Mouse (Mus musculus) hindbrain, embryonic 16.5 days (tissue): ENCODE measurements around the gene Nhlrc3. TPM values are rescaled to one million over a fixed set of nuclear protein-coding genes. Genes with fewer than 3 reads are reported as not detected.
A peak's percentile ranks its signal among the peaks of the same experiment; 100 is the strongest.

ENCODE experiments used
- ATAC-seq: fragments of 200-750 bp; cut with Nextera tagmentation; 2 replicates; pipeline ENCODE4 v1.8.0; 2017; ENCODE audit warnings: moderate TSS enrichment, moderate library complexity
- H3K27ac ChIP-seq: fragments of 300-500 bp; sonication (generic); 2 replicates; pipeline ENCODE4 v1.5.1; 2014; ENCODE audit warnings: low read depth, mild to moderate bottlenecking, control low read depth, low read length, moderate library complexity
- H3K27me3 ChIP-seq: fragments of 300-500 bp; sonication (generic); replicated peaks from 2 replicates; pipeline ENCODE4 v1.6.1; 2014; ENCODE audit warnings: low read length; ENCODE audit not compliant: control insufficient read depth, insufficient read depth
- H3K36me3 ChIP-seq: fragments of 300-500 bp; sonication (generic); 2 replicates; pipeline ENCODE4 v1.6.1; 2014; ENCODE audit warnings: mild to moderate bottlenecking, low read length, moderate library complexity, mixed read lengths; ENCODE audit not compliant: control insufficient read depth, insufficient read depth
- H3K4me1 ChIP-seq: fragments of 300-500 bp; sonication (generic); 2 replicates; pipeline ENCODE4 v1.6.1; 2014; ENCODE audit warnings: low read depth, low read length; ENCODE audit not compliant: control insufficient read depth, insufficient read depth
- H3K4me2 ChIP-seq: fragments of 300-500 bp; sonication (generic); 2 replicates; pipeline ENCODE4 v1.6.1; 2014; ENCODE audit warnings: mild to moderate bottlenecking, low read length, control low read depth, moderate library complexity
- H3K4me3 ChIP-seq: fragments of 300-500 bp; sonication (generic); 2 replicates; pipeline ENCODE4 v1.5.1; 2014; ENCODE audit warnings: mild to moderate bottlenecking, low read length, control low read depth, moderate library complexity
- H3K9ac ChIP-seq: fragments of 300-500 bp; sonication (generic); 2 replicates; pipeline ENCODE4 v1.6.1; 2014; ENCODE audit warnings: low read depth, mild to moderate bottlenecking, control low read depth, low read length, moderate library complexity
- H3K9me3 ChIP-seq: fragments of 300-500 bp; sonication (generic); 2 replicates; pipeline ENCODE4 v1.6.1; 2014; ENCODE audit warnings: mild to moderate bottlenecking, low read length, moderate library complexity; ENCODE audit not compliant: control insufficient read depth
- WGBS: fragments of 180-500 bp; shearing (Covaris S2); extraction: QIAGEN DNeasy Blood & Tissue Kit; methylation state at CpG from one replicate; pipeline ENCODE4 v1.1.7; 2014; 5-methylcytosine and 5-hydroxymethylcytosine counted together
- polyA plus RNA-seq: library from polyadenylated mRNA; unstranded; fragments of >200 nt; fragmentation: Nextera tagmentation; extraction: Ambion mirVana; gene quantifications from 2 replicates; pipeline ENCODE4 v1.2.1, GENCODE M21; 2015

The Nhlrc3 gene
- polyA plus RNA-seq, 1 experiment from 2014 or later = 8.1 TPM

DNA sequence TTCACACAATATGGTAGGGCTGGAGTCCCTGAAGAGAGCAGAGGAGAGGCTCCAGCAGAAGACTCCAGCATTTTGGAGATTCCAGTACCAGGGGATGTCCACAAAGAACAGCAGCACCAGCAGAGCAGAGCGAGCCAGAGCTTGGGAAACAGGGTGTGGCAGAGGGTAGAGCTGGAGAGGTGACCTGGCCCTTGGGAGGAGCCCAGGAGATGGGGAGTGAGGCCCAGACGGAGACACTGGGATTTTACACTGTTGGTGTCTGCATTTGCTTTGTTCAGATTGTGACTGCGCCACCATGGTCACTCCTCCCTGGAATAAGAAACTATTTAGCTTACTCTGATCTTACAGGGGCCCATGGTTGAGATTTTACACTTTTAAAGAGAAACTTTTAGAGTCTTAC is 16.3 kb downstream of the Nhlrc3 start:
- no peaks in the 10 kb centered on the region for H3K9me3 ChIP-seq
- H3K27ac ChIP-seq = no peak overlapping the region
- ATAC-seq = no peak
- peaks cover 8% of the 10 kb centered on the region for H3K36me3 ChIP-seq
- no peak overlapping the region for H3K4me2 ChIP-seq
- WGBS = 84% methylated on average over 3 of the region's 3 CpGs
- no peak overlapping the region for H3K4me3 ChIP-seq
- H3K4me1 ChIP-seq = no peaks in the 10 kb centered on the region
- no peaks in the 10 kb centered on the region for H3K27me3 ChIP-seq
- no peak overlapping the region for H3K9ac ChIP-seq

DNA sequence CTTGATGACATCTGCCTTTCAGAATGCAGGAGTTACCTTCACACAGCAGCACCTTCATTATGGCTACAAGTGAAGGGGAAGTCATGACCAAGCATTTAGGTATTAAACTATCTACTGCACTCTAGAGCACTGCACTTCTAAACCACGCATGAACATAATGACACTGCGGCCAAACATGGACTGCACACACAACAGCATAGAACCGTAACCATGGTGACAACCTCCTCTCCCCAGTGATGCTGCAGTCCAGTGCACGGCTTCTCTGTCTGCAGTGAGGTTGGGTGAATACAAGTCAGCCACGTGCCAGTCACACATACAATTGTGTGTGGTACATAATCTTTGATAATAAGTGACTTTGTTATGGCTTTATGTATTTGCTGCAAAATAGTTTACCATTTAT is 17.6 kb downstream of the Nhlrc3 start:
- Histone ChIP-seq H3K4me3 (no peak overlapping the region), H3K4me2 (no peak overlapping the region), H3K9ac (no peak overlapping the region), H3K9me3 (no peaks in the 10 kb centered on the region), H3K4me1 (no peaks in the 10 kb centered on the region), H3K27me3 (no peaks in the 10 kb centered on the region), H3K27ac (no peak overlapping the region), H3K36me3 (peaks cover 6% of the 10 kb centered on the region)
- peak; percentile 72; the same call in 1 of the 2 replicates for ATAC-seq
- 34% methylated on average over 5 of the region's 5 CpGs for WGBS

DNA sequence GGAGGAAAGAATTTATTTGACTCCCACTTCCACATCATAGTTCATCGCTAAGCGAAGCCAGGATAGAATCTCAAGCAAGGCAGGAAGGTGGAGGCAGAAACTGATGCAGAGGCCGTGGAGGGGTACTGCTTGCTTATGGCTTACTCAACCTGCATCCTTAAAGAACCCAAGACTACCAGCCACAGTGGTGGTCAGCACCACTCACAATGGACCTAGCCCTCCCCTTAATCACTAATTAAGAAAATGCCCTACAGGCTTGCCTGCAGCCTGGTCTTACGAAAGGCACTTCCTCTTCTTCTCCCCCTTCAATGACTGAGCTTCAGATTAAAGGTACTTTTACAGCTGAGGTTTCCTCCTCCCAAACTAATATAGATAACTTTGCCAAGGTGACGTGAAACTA is 26.6 kb downstream of the Nhlrc3 start:
- no peaks in the 10 kb centered on the region for H3K9me3 ChIP-seq
- H3K4me1 ChIP-seq = no peaks in the 10 kb centered on the region
- WGBS = 72% methylated on average over 5 of the region's 5 CpGs
- H3K27me3 ChIP-seq = no peaks in the 10 kb centered on the region
- no peaks in the 10 kb centered on the region for H3K36me3 ChIP-seq
- no peak overlapping the region for H3K9ac ChIP-seq
- no peak for ATAC-seq
- no peak overlapping the region for H3K4me3 ChIP-seq
- no peak overlapping the region for H3K27ac ChIP-seq
- no peak overlapping the region for H3K4me2 ChIP-seq

DNA sequence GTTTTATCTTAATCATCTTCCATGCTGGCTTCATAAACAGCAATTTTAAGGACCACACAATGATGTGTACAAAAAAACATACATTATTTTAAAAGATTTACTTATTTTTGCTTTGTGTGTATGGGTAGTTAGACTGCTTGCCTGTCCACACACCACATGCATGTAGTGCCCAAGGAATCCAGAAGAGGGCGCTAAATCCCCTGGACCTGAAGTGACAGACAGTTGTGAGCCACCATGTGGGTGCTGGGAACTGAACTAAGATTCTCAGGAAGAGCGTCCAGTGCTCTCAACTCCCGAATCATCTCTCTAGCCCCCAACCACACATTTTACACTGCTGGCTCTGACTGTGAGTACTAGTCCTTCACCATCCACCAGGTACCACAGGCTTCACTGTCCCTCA is 28.5 kb downstream of the Nhlrc3 start:
- 74% methylated on average over 3 of the region's 3 CpGs for WGBS
- H3K27ac ChIP-seq = no peak overlapping the region

DNA sequence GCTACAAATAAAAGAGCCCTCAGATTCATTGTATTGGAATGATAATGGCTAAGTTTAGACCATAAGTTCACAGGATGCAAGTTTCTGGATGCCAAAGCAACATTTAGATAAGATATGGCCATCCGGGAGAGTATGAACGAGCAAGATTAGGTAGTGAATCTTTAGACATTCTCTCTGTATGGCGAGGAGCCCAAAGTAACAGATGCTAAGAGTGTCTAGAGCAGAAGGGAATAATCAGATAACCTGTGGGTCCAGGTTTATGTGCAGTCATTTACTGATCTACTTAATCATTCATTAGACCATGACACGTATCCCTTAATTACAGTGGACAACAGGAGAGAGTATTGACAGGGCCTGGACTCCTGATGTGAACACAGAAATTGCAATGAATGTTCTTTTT is 39.6 kb downstream of the Nhlrc3 start:
- H3K4me2 ChIP-seq = no peak overlapping the region
- no peak overlapping the region for H3K4me3 ChIP-seq
- H3K36me3 ChIP-seq = no peaks in the 10 kb centered on the region
- no peak overlapping the region for H3K27ac ChIP-seq
- ATAC-seq = no peak
- no peaks in the 10 kb centered on the region for H3K4me1 ChIP-seq
- H3K9me3 ChIP-seq = no peaks in the 10 kb centered on the region
- H3K9ac ChIP-seq = no peak overlapping the region
- 84% methylated on average over 4 of the region's 4 CpGs for WGBS
- H3K27me3 ChIP-seq = no peaks in the 10 kb centered on the region

More for the DNA sequence above, 28.5 kb downstream of the Nhlrc3 start:
- no peak overlapping the region for H3K4me2 ChIP-seq
- H3K27me3 ChIP-seq = no peaks in the 10 kb centered on the region
- H3K9ac ChIP-seq = no peak overlapping the region
- no peaks in the 10 kb centered on the region for H3K4me1 ChIP-seq
- no peaks in the 10 kb centered on the region for H3K9me3 ChIP-seq
- H3K36me3 ChIP-seq = no peaks in the 10 kb centered on the region
- ATAC-seq = no peak
- no peak overlapping the region for H3K4me3 ChIP-seq

DNA sequence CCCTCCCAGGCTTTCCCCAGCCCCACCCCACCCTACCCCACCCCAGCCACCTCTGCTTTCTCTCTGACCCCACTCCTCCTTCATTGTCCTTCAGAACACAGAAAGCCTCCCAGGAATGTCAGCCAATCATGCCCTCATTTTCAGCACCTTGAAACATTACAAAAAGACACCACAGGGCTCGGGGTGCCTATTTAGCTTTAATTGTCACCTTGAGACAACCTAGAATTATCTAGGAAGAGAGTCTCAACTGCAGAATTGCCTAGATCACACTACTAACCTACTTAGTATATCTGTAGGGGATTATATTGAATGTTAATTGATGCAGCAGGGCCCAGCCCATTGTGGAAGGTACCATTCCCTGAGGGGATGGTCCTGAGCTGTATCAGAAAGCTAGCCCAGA is 40.4 kb downstream of the Nhlrc3 start:
- ATAC-seq = no peak
- H3K27ac ChIP-seq = no peak overlapping the region
- H3K4me3 ChIP-seq = no peak overlapping the region
- 56% methylated on average over 1 of the region's 1 CpGs for WGBS
- H3K9me3 ChIP-seq = no peaks in the 10 kb centered on the region
- no peaks in the 10 kb centered on the region for H3K36me3 ChIP-seq
- H3K9ac ChIP-seq = no peak overlapping the region
- H3K27me3 ChIP-seq = no peaks in the 10 kb centered on the region
- no peak overlapping the region for H3K4me2 ChIP-seq
- no peaks in the 10 kb centered on the region; the same call in 1 of the 2 replicates for H3K4me1 ChIP-seq

DNA sequence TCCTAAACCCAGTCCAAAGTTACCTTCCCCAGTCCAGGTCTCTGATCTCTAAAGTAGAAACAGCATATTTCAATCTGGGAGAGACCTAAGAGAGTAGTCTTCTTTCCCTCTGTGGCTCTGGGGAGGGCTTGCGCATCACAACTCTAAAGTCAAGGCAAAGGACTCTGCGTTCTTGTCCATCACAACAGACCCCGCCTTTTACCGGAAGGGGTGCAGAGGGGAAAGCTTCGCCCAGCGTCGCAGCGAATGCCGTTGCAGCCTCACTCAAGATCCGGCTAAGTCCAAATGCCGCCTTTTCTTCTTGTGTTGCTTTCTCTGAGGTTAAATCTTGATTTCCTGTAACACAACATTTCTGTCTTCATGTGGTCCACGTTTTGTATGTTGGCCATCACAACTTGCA is 41.5 kb downstream of the Nhlrc3 start:
- Histone ChIP-seq H3K9ac (no peak overlapping the region), H3K27me3 (no peaks in the 10 kb centered on the region), H3K36me3 (no peaks in the 10 kb centered on the region), H3K4me1 (peaks cover 4% of the 10 kb centered on the region), H3K4me3 (no peak overlapping the region), H3K4me2 (no peak overlapping the region), H3K9me3 (no peaks in the 10 kb centered on the region), H3K27ac (no peak overlapping the region)
- 94% methylated on average over 12 of the region's 12 CpGs for WGBS
- ATAC-seq = no peak

DNA sequence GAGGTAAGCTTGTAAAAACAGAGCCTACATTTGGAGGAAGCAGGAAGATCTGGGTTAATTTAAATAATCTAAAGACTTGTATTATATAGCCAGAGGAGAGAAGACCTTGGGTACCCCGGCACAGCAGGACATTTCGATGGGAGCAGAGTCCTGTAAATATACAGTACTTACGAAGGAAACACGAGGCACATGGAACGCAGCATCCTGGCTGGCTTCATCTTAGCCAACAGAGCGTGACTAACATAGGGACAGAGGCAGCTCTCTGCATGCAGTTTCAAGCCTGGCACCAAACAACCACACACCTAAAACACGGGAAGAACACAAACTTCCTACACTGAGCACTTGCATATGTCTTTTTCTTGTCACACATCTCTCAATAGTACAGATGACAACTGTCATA is 45.4 kb downstream of the Nhlrc3 start:
- H3K36me3 ChIP-seq = no peaks in the 10 kb centered on the region
- WGBS = 62% methylated on average over 7 of the region's 7 CpGs
- no peak overlapping the region for H3K27ac ChIP-seq
- H3K4me3 ChIP-seq = no peak overlapping the region
- peaks cover 9% of the 10 kb centered on the region for H3K4me1 ChIP-seq
- no peaks in the 10 kb centered on the region for H3K9me3 ChIP-seq
- no peak overlapping the region for H3K9ac ChIP-seq
- no peak overlapping the region for H3K4me2 ChIP-seq
- H3K27me3 ChIP-seq = no peaks in the 10 kb centered on the region
- no peak for ATAC-seq

DNA sequence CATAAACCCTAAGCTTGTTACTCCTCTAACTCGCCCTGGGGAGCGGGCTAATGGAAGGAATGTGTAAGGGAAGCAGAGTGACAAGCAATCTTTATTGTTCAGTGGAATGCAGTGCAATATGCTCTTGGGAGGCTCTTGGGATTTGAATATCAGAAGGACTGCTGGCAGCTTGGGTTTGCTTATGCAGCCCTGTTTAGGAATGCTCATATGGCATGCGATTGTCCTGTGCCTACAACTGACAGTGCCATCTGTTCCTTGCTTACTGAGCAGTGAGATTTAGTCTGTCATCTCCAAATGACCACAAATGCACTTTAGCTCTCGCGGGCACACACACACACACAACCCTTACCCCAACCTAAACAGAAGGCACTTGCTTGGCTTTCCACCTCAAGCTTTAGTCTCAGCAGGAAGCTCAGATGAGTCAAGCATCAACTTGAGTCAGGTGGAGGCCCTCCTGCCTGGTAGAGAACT is 47.1 kb downstream of the Nhlrc3 start:
- ATAC-seq = peak; percentile 84
- H3K4me3 ChIP-seq = no peak overlapping the region
- H3K9me3 ChIP-seq = no peaks in the 10 kb centered on the region
- no peak overlapping the region for H3K4me2 ChIP-seq
- H3K27ac ChIP-seq = no peak overlapping the region
- H3K36me3 ChIP-seq = no peaks in the 10 kb centered on the region
- H3K4me1 ChIP-seq = peaks cover 9% of the 10 kb centered on the region
- H3K27me3 ChIP-seq = no peaks in the 10 kb centered on the region
- WGBS = 40% methylated on average over 5 of the region's 5 CpGs
- no peak overlapping the region for H3K9ac ChIP-seq

DNA sequence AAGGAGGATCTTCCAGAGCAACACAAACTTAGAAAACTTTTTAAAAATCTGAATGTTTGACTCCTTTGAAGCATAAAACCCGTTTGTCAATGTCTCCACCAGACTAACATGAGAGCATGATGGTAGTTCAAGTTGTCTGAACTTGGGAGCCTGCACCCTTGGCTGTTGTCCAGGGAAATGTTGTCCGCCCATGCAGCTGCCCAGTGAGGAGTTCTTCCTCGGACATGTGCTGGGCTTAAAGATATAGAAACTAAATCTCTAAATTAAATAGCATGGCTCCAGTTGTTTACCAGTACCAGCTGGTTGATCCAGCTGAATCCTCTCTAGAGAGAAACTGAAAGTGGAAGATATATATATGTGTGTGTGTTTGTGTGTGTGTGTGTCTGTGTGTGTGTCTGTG is 49.2 kb downstream of the Nhlrc3 start:
- 57% methylated on average over 3 of the region's 3 CpGs for WGBS
- no peak overlapping the region for H3K4me3 ChIP-seq
- no peak overlapping the region for H3K9ac ChIP-seq

More for the DNA sequence above, 49.2 kb downstream of the Nhlrc3 start:
- Histone ChIP-seq H3K27me3 (no peaks in the 10 kb centered on the region), H3K27ac (no peak overlapping the region), H3K9me3 (no peaks in the 10 kb centered on the region), H3K36me3 (no peaks in the 10 kb centered on the region), H3K4me2 (no peak overlapping the region), H3K4me1 (peaks cover 9% of the 10 kb centered on the region)
- no peak for ATAC-seq
